Mouse (Mus musculus): ENCODE measurements at regions not wholly inside any gene's neighbourhood (a gene's known extent, or its start where the extent isn't known, plus 50 kb on each side); places are given as distances from the start of the nearest gene placed in this dataset.

DNA sequence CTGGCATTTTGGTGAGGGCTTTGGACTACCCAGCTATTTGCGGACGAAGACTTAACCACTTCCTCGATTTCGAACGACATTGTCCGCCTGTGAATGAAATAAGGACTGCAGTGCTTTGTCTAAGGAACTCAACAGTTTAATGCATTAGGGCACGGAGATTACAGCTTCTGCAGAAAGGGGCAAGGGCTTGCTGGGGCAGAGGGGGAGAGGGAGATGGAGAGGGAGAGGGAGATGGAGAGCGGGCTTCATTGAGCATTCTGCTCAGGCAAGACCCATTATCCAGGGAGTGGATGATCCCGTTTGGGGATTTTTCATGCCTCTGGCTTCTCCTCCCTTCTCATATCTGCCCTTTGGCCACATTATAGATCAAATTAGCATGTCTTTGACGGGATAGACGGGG, 117.8 kb downstream of the Rpl14 start:
- no peak for TF ChIP-seq MEF2A (IDR thresholded peaks at IDR 0.05; ENCODE audit: extremely low read depth, insufficient replicate concordance, low read depth, low read length, poor library complexity, severe bottlenecking)
- TF ChIP-seq POLR2A (IDR thresholded peaks at IDR 0.05; ENCODE audit: control insufficient read depth in 1 of 2, insufficient read depth in 1 of 2, low read depth in 1 of 2, low read length in 2 of 2, poor library complexity in 1 of 2): no peak
- TF ChIP-seq USF1 (IDR thresholded peaks at IDR 0.05; ENCODE audit: low read depth, low read length): no peak
- TF ChIP-seq CTCF (IDR thresholded peaks at IDR 0.05 in 2 of 3, conservative IDR thresholded peaks at IDR 0.05 in 1 of 3; ENCODE audit: control insufficient read depth in 1 of 3, insufficient read depth in 1 of 3, low read depth in 2 of 3, low read length in 3 of 3, poor library complexity in 1 of 3, severe bottlenecking in 1 of 3): no peak
